Mouse (Mus musculus): ENCODE data around the gene Ccr10. TPM values are rescaled to one million over a fixed set of nuclear protein-coding genes. Genes with fewer than 3 reads are reported as not detected.

The Ccr10 gene
- polyA plus RNA-seq (2012; rRNA removed) = not detected in 2 replicates
- not detected in 2 replicates for polyA plus RNA-seq (2014; fragmentation: Nextera tagmentation; extraction: Ambion mirVana)

DNA sequence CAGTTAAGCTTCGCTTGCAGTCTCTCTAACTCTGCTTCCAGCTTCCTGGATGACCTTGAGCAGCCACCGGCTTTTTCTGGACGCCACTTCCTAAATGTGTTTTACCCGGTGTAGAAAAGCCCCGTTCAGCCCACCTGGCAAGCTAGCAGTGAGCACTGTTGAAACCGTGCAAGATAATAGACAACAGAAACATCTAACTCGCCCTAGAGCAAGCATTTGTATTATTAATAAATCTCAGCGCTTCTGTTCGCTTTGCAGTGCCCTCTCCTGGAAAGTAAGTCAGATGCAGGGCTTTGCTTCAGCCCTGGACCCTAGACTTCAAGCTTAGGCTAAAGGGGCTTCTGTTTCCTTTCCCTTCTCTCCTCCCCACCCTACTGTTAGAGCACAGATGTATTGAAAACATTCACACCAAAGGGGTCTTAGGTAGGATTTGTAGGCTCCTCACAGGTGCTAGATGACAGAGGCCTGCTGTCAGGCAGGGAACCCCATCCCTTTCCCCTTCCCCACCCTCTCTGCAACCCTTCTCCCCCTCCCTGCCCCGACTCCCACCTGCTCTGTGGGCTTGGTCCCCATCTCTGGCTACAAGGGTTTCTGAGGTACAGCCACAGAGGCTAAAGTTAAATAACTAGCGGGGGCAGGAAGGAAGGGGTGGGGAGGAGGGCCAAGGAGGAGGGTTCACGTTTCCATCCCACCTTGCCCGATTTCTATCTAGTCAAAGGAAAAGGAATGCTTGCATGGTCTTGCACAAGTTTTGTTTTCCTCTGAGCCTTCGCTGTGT is at the start of gene Ccr10:
Ccr10 (minus strand) TSS at position 593 of the 778 bp plus-strand sequence.
- Histone ChIP-seq H3K4me2 (ENCODE audit: low read depth) (no peak within 1 kb of the TSS; the same call in 1 of the 2 replicates), H3K27ac (no peak within 1 kb of the TSS), H3K36me3 (replicated peaks; ENCODE audit: control insufficient read depth, insufficient read depth, low read depth) (no peaks in the 10 kb centered on the region), H3K9me3 (ENCODE audit: control insufficient read depth, low read length) (no peaks in the 10 kb centered on the region), H3K27me3 (ENCODE audit: control insufficient read depth, insufficient read depth, low read length) (peaks cover 88% of the 10 kb centered on the region), H3K4me1 (replicated peaks; ENCODE audit: control insufficient read depth in 2 of 2, insufficient read depth in 2 of 2, low read length in 1 of 2) (peaks cover 0 to 12% of the 10 kb centered on the region in 2 experiments; a peak in 2 of 4 replicates), H3K9ac (replicated peaks) (no peak within 1 kb of the TSS), H3K4me3 (ENCODE audit: insufficient read depth in 1 of 2, low read depth in 2 of 2, low read length in 2 of 2) (no peak within 1 kb of the TSS)
- DNase-seq (ENCODE audit: low read depth in 3 of 3, low spot score in 3 of 3) = no peak
- WGBS (ENCODE audit: insufficient replicate concordance) = 18% methylated on average over 14 of the region's 14 CpGs
- ATAC-seq (ENCODE audit: insufficient read depth) = no peak
- TF ChIP-seq EP300 (IDR thresholded peaks at IDR 0.05; ENCODE audit: low read depth) (no peak), CTCF (IDR thresholded peaks at IDR 0.05; ENCODE audit: low read depth) (peak; percentile 29; the same call in 1 of the 2 replicates)

DNA sequence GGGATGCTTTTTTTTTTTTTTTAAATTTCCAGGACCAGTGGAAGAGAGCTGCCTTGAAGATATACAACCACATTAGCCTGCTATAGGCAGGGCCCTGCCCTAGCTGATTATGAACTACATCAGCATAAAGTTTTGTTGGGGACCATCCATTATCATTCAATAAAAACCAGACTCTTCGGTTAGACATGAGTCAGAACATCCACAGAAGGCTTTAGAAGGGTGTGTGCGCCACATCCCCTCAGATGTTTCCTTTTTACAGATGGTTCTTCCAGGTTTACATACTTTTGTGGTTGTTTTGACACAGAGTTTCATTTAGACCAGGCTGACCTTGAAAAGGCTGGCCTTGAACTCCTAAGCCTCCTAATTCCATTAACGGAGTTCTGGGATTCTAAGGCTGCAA is 49.1 kb upstream of the Ccr10 start:
- Histone ChIP-seq H3K9me3 (ENCODE audit: control insufficient read depth, low read length) (no peaks in the 10 kb centered on the region), H3K9ac (replicated peaks) (no peak overlapping the region), H3K36me3 (replicated peaks; ENCODE audit: control insufficient read depth, insufficient read depth, low read depth) (no peaks in the 10 kb centered on the region), H3K27ac (no peak overlapping the region), H3K4me2 (ENCODE audit: low read depth) (no peak overlapping the region), H3K4me1 (replicated peaks; ENCODE audit: control insufficient read depth in 2 of 2, insufficient read depth in 2 of 2, low read length in 1 of 2) (peaks cover 7 to 11% of the 10 kb centered on the region in 2 experiments; a peak in 3 of 4 replicates), H3K27me3 (ENCODE audit: control insufficient read depth, insufficient read depth, low read length) (peaks cover 5% of the 10 kb centered on the region; the same call in 1 of the 2 replicates), H3K4me3 (ENCODE audit: insufficient read depth in 1 of 2, low read depth in 2 of 2, low read length in 2 of 2) (no peak overlapping the region)
- ATAC-seq (ENCODE audit: insufficient read depth) = no peak
- DNase-seq (ENCODE audit: low read depth in 3 of 3, low spot score in 3 of 3) = no peak
- WGBS (ENCODE audit: insufficient replicate concordance) = 66% methylated on average over 3 of the region's 3 CpGs
- TF ChIP-seq EP300 (IDR thresholded peaks at IDR 0.05; ENCODE audit: low read depth) (no peak), CTCF (IDR thresholded peaks at IDR 0.05; ENCODE audit: low read depth) (no peak)

DNA sequence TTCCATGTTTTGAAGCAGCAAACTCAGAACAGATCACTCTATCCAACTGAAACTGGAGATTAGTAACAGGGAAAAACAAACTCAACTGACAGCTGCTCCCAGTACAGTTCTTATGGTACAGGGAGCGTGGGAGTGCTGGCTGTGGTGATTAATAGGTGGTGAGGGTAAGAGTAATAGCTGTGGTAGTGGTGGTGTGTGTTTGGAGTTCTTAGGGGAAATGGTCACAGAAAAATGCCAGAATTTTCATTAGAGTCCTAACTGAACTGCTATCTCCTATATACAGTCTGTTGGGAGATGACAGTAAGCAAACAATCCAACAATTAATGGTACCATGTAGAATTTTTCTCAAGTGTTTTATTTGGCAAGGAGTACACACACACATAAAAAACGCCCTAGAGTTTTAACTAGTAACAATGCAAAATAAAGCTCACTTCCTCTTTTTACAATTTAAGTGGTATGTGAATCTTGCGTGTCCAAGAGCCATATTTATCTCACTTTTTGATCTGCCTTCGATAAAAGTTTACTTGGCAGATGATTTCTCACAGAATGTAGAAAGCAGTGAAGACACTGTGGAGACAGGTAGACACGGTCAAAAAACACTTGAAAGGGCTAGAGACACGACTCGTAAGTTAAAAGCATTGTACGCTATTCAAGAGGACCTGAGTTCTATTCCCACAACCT is 46.2 kb upstream of the Ccr10 start:
- Histone ChIP-seq H3K4me2 (ENCODE audit: low read depth) (no peak overlapping the region), H3K9ac (replicated peaks) (no peak overlapping the region), H3K27ac (no peak overlapping the region), H3K9me3 (ENCODE audit: control insufficient read depth, low read length) (no peaks in the 10 kb centered on the region), H3K4me1 (replicated peaks; ENCODE audit: control insufficient read depth in 2 of 2, insufficient read depth in 2 of 2, low read length in 1 of 2) (peaks cover 7 to 11% of the 10 kb centered on the region in 2 experiments; a peak in 3 of 4 replicates), H3K4me3 (ENCODE audit: insufficient read depth in 1 of 2, low read depth in 2 of 2, low read length in 2 of 2) (no peak overlapping the region), H3K27me3 (ENCODE audit: control insufficient read depth, insufficient read depth, low read length) (no peaks in the 10 kb centered on the region), H3K36me3 (replicated peaks; ENCODE audit: control insufficient read depth, insufficient read depth, low read depth) (no peaks in the 10 kb centered on the region; the same call in 1 of the 2 replicates)
- TF ChIP-seq EP300 (IDR thresholded peaks at IDR 0.05; ENCODE audit: low read depth) (no peak), CTCF (IDR thresholded peaks at IDR 0.05; ENCODE audit: low read depth) (no peak)
- 56% methylated on average over 8 of the region's 8 CpGs for WGBS (ENCODE audit: insufficient replicate concordance)
- no peak for DNase-seq (ENCODE audit: low read depth in 3 of 3, low spot score in 3 of 3)
- ATAC-seq (ENCODE audit: insufficient read depth) = no peak

DNA sequence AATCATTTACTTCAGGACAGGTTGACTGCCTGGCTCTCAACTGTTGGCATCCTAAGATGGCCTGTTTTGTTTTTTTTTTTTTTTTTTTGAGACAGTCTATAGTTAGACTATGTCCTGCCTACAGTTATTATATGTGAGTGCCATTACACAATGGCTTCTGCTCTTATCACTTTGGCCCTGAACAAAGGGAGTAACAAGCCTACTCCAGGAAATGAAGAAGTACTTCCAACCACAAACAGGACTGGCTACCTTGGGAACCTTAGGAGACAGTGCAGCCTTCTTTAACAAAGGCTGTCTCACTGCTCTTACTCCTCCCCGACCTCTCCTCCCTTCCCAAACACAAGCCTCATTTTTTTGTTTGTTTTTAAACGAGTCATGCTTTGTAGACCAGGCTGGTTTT is 45.6 kb upstream of the Ccr10 start:
- TF ChIP-seq CTCF (IDR thresholded peaks at IDR 0.05; ENCODE audit: low read depth) (no peak), EP300 (IDR thresholded peaks at IDR 0.05; ENCODE audit: low read depth) (no peak)
- Histone ChIP-seq H3K27ac (no peak overlapping the region), H3K4me3 (ENCODE audit: insufficient read depth in 1 of 2, low read depth in 2 of 2, low read length in 2 of 2) (no peak overlapping the region), H3K4me2 (ENCODE audit: low read depth) (no peak overlapping the region), H3K4me1 (replicated peaks; ENCODE audit: control insufficient read depth in 2 of 2, insufficient read depth in 2 of 2, low read length in 1 of 2) (peaks cover 7 to 9% of the 10 kb centered on the region in 2 experiments; a peak in 3 of 4 replicates), H3K9me3 (ENCODE audit: control insufficient read depth, low read length) (no peaks in the 10 kb centered on the region), H3K9ac (replicated peaks) (no peak overlapping the region), H3K27me3 (ENCODE audit: control insufficient read depth, insufficient read depth, low read length) (no peaks in the 10 kb centered on the region), H3K36me3 (replicated peaks; ENCODE audit: control insufficient read depth, insufficient read depth, low read depth) (no peaks in the 10 kb centered on the region; the same call in 1 of the 2 replicates)
- WGBS (ENCODE audit: insufficient replicate concordance) = 16% methylated on average over 2 of the region's 2 CpGs
- no peak for DNase-seq (ENCODE audit: low read depth in 3 of 3, low spot score in 3 of 3)
- ATAC-seq (ENCODE audit: insufficient read depth) = no peak

Measured in liver, embryonic 14.5 days (tissue).